Mouse (Mus musculus) urinary bladder, postnatal 36 days (tissue): Measurements from ENCODE around the gene Cwc22.
"Not testable (repeated sequence)": the region's sequence is repeated elsewhere in the genome, so short reads cannot be mapped to it uniquely, and the experiment has no call there.

ENCODE experiments used
- DNase-seq, 2 experiments: peaks; one replicate each; pipeline ENCODE4 v3.0.0; 2022; ENCODE audit warnings: low spot score in 2 of 2, mixed read lengths in 1 of 2

Cwc22 gene

GRCm38 (mm10) chr2:77897988-77898387 lies 48.2 kb downstream of the Cwc22 start:
- DNase-seq, result no peak

DNA sequence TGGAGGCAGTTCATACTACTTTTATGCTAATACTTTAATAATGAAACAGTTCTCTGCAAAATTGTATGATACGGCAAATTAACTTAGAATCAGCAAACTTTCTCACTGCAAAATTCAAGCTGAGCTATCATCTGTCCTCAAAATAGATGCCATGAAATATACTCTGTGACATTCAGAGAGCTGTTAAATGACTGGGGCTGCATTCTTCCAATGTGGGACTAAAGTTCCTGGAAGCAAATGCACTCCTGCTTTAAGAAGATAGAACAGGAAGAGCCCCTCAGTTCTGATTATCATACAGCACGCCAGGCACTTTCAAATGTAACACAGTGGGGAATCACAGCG lies 48.6 kb downstream of the Cwc22 start:
- no peak for DNase-seq

GRCm38 (mm10) chr2:77896843-77897557 lies 49.2 kb downstream of the Cwc22 start:
- DNase-seq, result no peak

DNA sequence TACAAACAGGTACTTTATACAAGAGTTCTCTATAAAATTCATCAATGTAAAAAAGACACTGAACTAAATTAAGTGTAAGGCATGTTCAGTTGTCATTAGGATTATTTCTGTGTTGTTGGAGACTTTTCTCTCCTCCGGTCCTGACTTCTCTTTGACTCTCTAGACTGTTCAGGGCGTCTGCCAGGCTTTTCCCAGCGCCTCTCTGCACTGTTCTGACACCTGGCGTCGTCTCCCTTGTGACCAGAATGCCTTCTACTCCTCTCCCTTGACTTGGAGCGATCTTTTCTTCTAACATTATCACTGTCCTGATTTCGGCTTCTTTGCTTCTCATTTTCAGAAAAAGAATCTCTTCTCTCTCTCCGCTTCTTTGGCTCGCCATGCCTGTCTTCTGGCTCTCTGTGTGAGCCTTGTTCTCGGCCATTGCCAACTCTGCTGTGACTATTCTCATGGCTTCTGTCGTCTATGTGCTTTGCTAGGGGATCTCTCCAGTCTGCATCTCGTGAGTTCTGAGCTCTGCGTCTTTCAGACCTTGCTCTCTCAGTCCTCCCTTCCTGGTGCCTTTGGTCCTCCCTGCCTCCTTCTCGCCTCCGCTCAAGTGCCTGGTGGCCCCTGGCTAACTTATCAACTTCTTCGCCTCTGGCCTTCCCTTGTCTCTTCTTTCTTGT lies 50.1 kb downstream of the Cwc22 start:
- DNase-seq, result not testable (repeated sequence)

- DNase-seq, result no peak
Measured at GRCm38 (mm10) chr2:77894896-77895295, 51.3 kb downstream of the Cwc22 start.

DNA sequence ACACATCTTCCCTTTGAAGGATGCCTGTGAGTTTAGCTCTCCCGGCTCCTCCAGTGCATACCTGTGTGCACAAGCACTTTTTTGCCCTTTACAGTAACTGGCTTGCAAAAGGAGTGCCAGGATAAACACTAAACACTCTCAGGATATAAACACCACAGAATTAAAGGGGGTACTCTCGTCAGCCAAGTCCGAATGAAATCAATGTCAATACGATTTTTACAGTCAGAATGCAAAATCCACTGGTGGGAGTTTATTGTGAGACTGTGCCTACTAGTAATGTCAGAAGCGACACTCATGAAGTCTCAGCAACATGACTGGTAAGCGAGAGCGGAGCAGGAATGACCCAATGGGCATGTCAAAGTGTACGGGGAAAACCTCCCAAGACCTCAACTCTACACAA lies 52.7 kb downstream of the Cwc22 start:
- DNase-seq, result no peak

DNA sequence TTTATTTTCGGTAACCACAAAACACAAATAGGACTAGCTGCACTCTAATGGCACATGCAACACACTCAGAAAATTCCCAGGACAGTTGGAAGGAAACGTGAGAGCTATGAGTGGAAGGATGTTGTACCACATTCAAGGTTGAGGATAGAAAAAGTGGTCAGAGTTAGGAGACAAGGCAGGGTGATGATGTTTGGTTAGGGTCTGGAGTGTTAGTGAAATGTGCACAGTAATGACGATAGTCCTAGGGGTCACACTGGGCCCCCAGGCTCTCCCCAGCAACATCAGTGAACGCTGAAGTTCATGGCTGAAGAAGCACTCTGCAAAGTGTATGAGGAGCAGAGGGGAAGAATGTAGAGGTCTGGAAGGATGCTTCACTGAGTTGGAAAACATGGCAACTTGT lies 53.6 kb downstream of the Cwc22 start:
- DNase-seq, result no peak

DNA sequence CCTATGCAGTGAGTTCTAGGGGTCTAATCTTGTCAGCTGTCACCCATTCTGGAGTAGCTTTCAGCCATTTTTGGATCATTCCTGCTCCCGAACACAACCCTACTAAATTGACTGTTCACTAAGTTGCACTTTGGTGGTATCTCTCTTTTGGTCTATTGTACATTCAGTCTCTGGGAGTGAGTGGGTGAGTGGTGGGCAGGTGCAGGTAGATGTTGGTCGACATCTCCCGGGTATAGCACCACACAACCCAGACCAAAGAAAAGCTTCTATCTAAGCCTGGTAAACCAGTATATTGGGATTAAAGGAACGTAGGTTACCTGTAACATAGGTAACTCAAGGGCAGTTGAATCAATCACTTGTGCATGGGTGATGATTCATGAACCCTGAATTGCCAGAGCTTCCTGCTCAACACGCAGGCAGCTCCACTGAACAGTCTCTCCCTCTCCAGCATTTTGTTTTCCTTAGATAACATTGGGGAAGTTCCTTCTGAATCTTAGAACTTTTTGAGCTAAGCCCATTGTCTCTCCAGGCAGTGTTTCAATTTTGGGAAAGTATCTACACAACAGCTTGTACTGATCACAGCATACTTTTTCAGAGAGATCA lies 55.2 kb downstream of the Cwc22 start:
- DNase-seq, result no peak

DNA sequence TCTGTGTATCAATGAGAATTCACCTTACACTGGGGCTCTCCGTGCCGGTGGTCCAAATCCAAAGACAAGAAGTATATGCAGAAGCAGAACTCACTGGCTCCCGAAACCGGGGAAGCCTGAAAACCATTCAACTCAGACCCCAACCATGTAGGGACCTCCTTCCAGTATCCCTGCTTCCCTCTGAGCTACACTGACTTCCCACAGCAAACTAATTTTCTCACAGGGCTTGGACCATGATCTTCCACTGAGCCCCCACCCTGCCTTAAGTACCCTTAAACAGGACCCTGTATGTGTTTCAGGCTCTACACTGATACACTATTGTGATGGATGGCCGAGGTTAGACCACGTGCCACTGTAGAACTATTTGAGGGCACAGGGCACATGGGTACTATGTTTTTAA lies 56.2 kb downstream of the Cwc22 start:
- DNase-seq, result no peak

GRCm38 (mm10) chr2:77889401-77889800 lies 56.8 kb downstream of the Cwc22 start:
- no peak for DNase-seq

GRCm38 (mm10) chr2:77888826-77889225 lies 57.3 kb downstream of the Cwc22 start:
- no peak for DNase-seq

DNA sequence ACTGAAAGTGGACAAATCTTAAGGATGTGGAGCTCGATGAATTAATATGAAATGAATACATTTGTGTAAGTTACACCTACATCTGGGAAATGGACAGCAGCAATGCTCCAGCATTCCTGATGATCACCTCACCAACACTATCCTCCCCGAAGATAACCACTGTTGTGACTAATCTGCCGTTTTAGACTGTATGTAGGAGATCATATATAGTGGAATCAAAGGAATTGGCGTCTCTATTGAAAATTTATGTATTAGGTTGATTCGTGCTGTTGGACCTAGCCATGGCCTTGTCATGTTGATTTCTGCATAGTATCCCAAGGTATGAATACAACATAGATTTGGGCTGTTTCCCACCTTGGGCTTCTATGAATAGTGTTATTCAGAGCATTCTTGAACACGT lies 58.1 kb downstream of the Cwc22 start:
- DNase-seq, result no peak

DNA sequence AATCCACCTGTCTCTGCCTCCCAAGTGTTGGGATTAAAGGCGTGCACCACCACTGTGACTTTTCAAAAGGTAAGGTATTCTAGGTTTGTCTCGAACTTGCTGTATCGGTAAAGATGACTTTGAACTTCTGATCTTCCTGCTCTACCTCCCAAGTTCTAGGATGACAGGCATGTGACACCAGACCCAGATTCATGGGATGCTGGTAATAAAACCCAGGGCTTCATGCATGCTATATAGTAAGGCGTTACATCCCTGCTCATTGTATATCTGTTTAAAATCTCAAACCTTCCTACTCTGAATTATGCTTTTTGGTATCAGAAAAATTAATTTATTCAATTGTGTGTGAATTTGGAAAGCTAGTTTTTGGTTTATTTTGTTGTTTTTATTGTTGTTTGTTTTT lies 59.0 kb downstream of the Cwc22 start:
- DNase-seq, result no peak

GRCm38 (mm10) chr2:77885491-77886130 lies 60.6 kb downstream of the Cwc22 start:
- DNase-seq, result no peak

DNA sequence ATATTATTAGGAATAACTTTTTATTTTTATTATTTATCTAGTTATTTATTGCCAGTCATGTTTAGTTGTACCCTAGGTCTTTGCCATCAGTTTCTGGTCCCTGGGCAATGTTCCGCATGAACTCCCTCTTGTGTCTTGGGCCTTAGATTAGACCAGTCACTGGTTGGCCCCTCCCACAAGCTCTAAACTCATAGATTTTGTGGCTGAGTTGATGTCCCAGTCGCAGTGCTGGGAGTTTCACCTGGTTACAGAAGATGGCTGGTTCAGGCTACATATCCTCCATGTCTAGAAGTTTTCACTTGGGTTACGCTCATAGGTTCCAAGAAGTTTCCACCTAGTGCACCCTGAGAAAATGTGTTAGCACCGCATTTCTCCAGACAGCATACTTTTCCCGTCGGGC lies 61.1 kb downstream of the Cwc22 start:
- DNase-seq, result no peak

- DNase-seq, result no peak
Measured at GRCm38 (mm10) chr2:77884491-77884890, 61.7 kb downstream of the Cwc22 start.

DNA sequence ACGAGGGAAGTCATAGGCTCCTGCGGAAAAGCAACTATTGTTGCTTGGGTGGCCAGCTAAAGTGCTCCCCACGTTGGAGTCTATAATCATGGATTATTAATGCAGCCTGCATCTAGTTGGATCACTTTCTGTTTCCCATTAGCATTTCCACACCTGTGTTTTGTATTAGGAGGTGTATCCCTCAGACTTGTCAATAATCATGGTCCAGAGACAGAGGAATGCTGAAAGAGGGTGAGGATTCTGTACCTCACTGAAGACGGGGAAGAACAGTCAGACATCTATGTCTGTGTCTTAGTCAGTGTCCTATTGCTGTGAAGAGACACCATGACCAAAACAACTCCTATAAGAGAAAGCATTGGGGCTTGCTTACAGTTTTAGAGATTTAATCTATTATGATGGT lies 63.2 kb downstream of the Cwc22 start:
- no peak for DNase-seq

- no peak for DNase-seq
Measured at GRCm38 (mm10) chr2:77881301-77882199, 64.6 kb downstream of the Cwc22 start.

GRCm38 (mm10) chr2:77880351-77880750 lies 65.8 kb downstream of the Cwc22 start:
- DNase-seq, result no peak

- no peak for DNase-seq
Measured at GRCm38 (mm10) chr2:77879736-77880135, 66.4 kb downstream of the Cwc22 start.

- no peak for DNase-seq
Measured at GRCm38 (mm10) chr2:77877156-77877855, 68.9 kb downstream of the Cwc22 start.
